Comparison of ENCODE assay signal across 9 mouse cellular contexts in genomic region chr9:105697764-105698396, GRCm38 (mm10). TPM values are rescaled to one million over a fixed set of nuclear protein-coding genes. Genes with fewer than 3 reads are reported as not detected.
DNase-seq lines count a peak whose midpoint lies in the region; ATAC-seq and TF ChIP-seq lines count a peak whose summit lies in the region.
"Had no signal": no experiment of that assay in that cellular context is flagged by ENCODE, and none has a peak within 500 bp of the region (broad histone marks: within the 10 kb centered on the region; RNA-seq: fewer than 3 reads in every experiment).

No protein-coding gene starts in this region.

- H3K79me2 ChIP-seq in heart, adult 2 months (replicated peaks; ENCODE audit: control insufficient read depth, insufficient read depth, low read length): no peaks in the 10 kb centered on the region

- H3K27me3 ChIP-seq in hindbrain, postnatal 0 days (ENCODE audit: insufficient read depth, low read length): no peaks in the 10 kb centered on the region
- no peaks in the 10 kb centered on the region for H3K27me3 ChIP-seq in hindbrain, embryonic 11.5 days (ENCODE audit: control insufficient read depth, insufficient read depth, low read length)
- H3K27me3 ChIP-seq in heart, adult 2 months (ENCODE audit: control insufficient read depth, insufficient read depth, low read length): no peaks in the 10 kb centered on the region
- H3K27me3 ChIP-seq: hindbrain, embryonic 12.5 days had no signal

- 52% methylated on average over 9 of the region's 9 CpGs for WGBS in hindbrain, postnatal 0 days
- 78% methylated on average over 9 of the region's 9 CpGs for WGBS in hindbrain, embryonic 11.5 days
- 10% methylated on average over 9 of the region's 9 CpGs for WGBS in heart, adult 2 months

- H3K4me3 ChIP-seq in hindbrain, postnatal 0 days (ENCODE audit: low read length): no peak overlapping the region
- no peak overlapping the region for H3K4me3 ChIP-seq in hindbrain, embryonic 11.5 days (ENCODE audit: low read depth, low read length)
- H3K4me3 ChIP-seq in heart, adult 2 months: no peak overlapping the region
- H3K4me3 ChIP-seq: hindbrain, embryonic 12.5 days had no signal

- no peak overlapping the region for H3K27ac ChIP-seq in hindbrain, postnatal 0 days
- no peak overlapping the region for H3K27ac ChIP-seq in hindbrain, embryonic 11.5 days (ENCODE audit: low read depth, low read length)
- H3K27ac ChIP-seq in heart, adult 2 months: no peak overlapping the region; the same call in 1 of the 2 replicates
- H3K27ac ChIP-seq: hindbrain, embryonic 12.5 days had no signal

- TF ChIP-seq CTCF in hindbrain, postnatal 0 days (IDR thresholded peaks at IDR 0.05; ENCODE audit: low read depth): no peak
- no peak for TF ChIP-seq CTCF in heart, adult 2 months (IDR thresholded peaks at IDR 0.05)

- DNase-seq in hindbrain, postnatal 0 days (ENCODE audit: low spot score): peak; percentile 44
- DNase-seq in hindbrain, embryonic 11.5 days (ENCODE audit: low spot score): no peak
- DNase-seq in heart, adult 2 months: peak; percentile 42 to 61
- peak; percentile 61 for DNase-seq in kidney, postnatal 10 days
- DNase-seq in ovary, adult 18-20 months (ENCODE audit: low spot score): peak; percentile 78
- no peak for DNase-seq in thymus, postnatal 10 days (ENCODE audit: low spot score in 2 of 2)
- DNase-seq in left cerebral cortex, postnatal 14 days (ENCODE audit: low spot score in 2 of 2): no peak
- no peak for DNase-seq in thymus, postnatal 36 days

- no peak overlapping the region for H3K9ac ChIP-seq in hindbrain, postnatal 0 days (replicated peaks; ENCODE audit: low read length)
- H3K9ac ChIP-seq in hindbrain, embryonic 11.5 days (ENCODE audit: low read depth, low read length): no peak overlapping the region
- H3K9ac ChIP-seq in heart, adult 2 months (ENCODE audit: low read depth, low read length): no peak overlapping the region
- H3K9ac ChIP-seq: hindbrain, embryonic 12.5 days had no signal

- no peak for TF ChIP-seq EP300 in heart, adult 2 months (IDR thresholded peaks at IDR 0.05; ENCODE audit: insufficient read depth, low read depth, low read length)

- no peaks in the 10 kb centered on the region for H3K36me3 ChIP-seq in hindbrain, postnatal 0 days (ENCODE audit: insufficient read depth, low read length)
- H3K36me3 ChIP-seq in hindbrain, embryonic 11.5 days (ENCODE audit: control insufficient read depth, insufficient read depth, low read length): no peaks in the 10 kb centered on the region
- H3K36me3 ChIP-seq in heart, adult 2 months (ENCODE audit: control insufficient read depth, insufficient read depth, low read length): no peaks in the 10 kb centered on the region
- H3K36me3 ChIP-seq: hindbrain, embryonic 12.5 days had no signal

- no peak overlapping the region for H3K4me2 ChIP-seq in hindbrain, postnatal 0 days (ENCODE audit: low read depth, low read length)
- no peak overlapping the region for H3K4me2 ChIP-seq in hindbrain, embryonic 11.5 days (replicated peaks; ENCODE audit: low read depth, low read length)
- H3K4me2 ChIP-seq: hindbrain, embryonic 12.5 days had no signal

- H3K4me1 ChIP-seq in hindbrain, postnatal 0 days (ENCODE audit: insufficient read depth, low read length): peaks cover 7% of the 10 kb centered on the region; the same call in 1 of the 2 replicates
- no peaks in the 10 kb centered on the region for H3K4me1 ChIP-seq in hindbrain, embryonic 11.5 days (replicated peaks; ENCODE audit: control insufficient read depth, insufficient read depth, low read length)
- no peaks in the 10 kb centered on the region; the same call in 1 of the 2 replicates for H3K4me1 ChIP-seq in heart, adult 2 months (ENCODE audit: control insufficient read depth, insufficient read depth, low read length)

- no peak for TF ChIP-seq POLR2A in heart, adult 2 months (IDR thresholded peaks at IDR 0.05; ENCODE audit: insufficient read depth, low read depth, low read length)

- no peak for ATAC-seq in hindbrain, postnatal 0 days
- no peak for ATAC-seq in hindbrain, embryonic 11.5 days (ENCODE audit: low FRiP score)

- no peaks in the 10 kb centered on the region for H3K9me3 ChIP-seq in hindbrain, postnatal 0 days (ENCODE audit: low read length)
- no peaks in the 10 kb centered on the region for H3K9me3 ChIP-seq in hindbrain, embryonic 11.5 days (ENCODE audit: control insufficient read depth, low read length)
- H3K9me3 ChIP-seq: hindbrain, embryonic 12.5 days had no signal

- intact Hi-C loops in heart, adult 2 months (cut with DNase I): loop anchor here (10.0 kb wide), 1 partner anchor 417 kb away; no protein-coding TSS in a partner anchor
- intact Hi-C loops in left cerebral cortex, postnatal 14 days (cut with DNase I): loop anchor here (10.0 kb wide), 1 partner anchor 417 kb away; no protein-coding TSS in a partner anchor

RNA-seq across cellular contexts. Expression of gene Pik3r4, which starts 55.1 kb away (rescaled TPM):
- total RNA-seq in hindbrain, postnatal 0 days (2014; rRNA removed): 17.7 and 26.7 TPM in 2 replicates
- 12.8 and 13.1 TPM in 2 replicates for polyA plus RNA-seq in hindbrain, postnatal 0 days (2015; fragmentation: Nextera tagmentation; extraction: Ambion mirVana)
- 23.0 and 26.8 TPM in 2 replicates for polyA plus RNA-seq in hindbrain, embryonic 11.5 days (2014; fragmentation: Nextera tagmentation; extraction: Ambion mirVana)
- total RNA-seq in heart, adult 2 months (2021): 10 to 100 TPM; 19.6 to 19.8 TPM
- polyA plus RNA-seq in heart, adult 2 months (2012; rRNA removed): 11.9 and 16.5 TPM in 2 replicates
- total RNA-seq in left cerebral cortex, postnatal 14 days (2021): 10 to 100 TPM; 39.2 to 41.8 TPM

Comparison
In these comparisons a context has a peak if more than half of its experiments do, and no peak if none do; other contexts are left out.
1. DNase-seq: peak in hindbrain, postnatal 0 days (single experiment), heart, adult 2 months (2 of 2), kidney, postnatal 10 days (single experiment) and ovary, adult 18-20 months (single experiment); none in hindbrain, embryonic 11.5 days (single experiment), thymus, postnatal 10 days (0 of 2), left cerebral cortex, postnatal 14 days (0 of 2) and thymus, postnatal 36 days (0 of 2).